Comparison of ENCODE assay signal across 1 mouse cellular context in genomic region chr11:99105981-99106726, GRCm38 (mm10).
A peak's percentile ranks its signal among the peaks of the same experiment; 100 is the strongest.
TF ChIP-seq lines count a peak whose summit lies in the region.

No protein-coding gene starts in this region.

TF ChIP-seq in MEL, 35 proteins besides CTCF, POLR2A, EP300 and RAD21 (continued from another document):
- 0 out of 2 replicates have a peak, but pooled peaks have one; percentile 11 for TF ChIP-seq JUND (IDR thresholded peaks at IDR 0.05; ENCODE audit: low read depth, low read length)
- no peak for TF ChIP-seq USF1 (IDR thresholded peaks at IDR 0.05; ENCODE audit: low read depth, low read length)
- no peak; the same call in 1 of the 2 replicates for TF ChIP-seq MXI1 (IDR thresholded peaks at IDR 0.05; ENCODE audit: low read depth, low read length)
- TF ChIP-seq KAT2A (conservative IDR thresholded peaks at IDR 0.05; ENCODE audit: low read depth, low read length) = no peak
- no peak for TF ChIP-seq ZC3H11A (IDR thresholded peaks at IDR 0.05; ENCODE audit: low read depth, low read length)
- TF ChIP-seq ELF1 (IDR thresholded peaks at IDR 0.05; ENCODE audit: low read depth, low read length) = peak; percentile 51; the same call in 1 of the 2 replicates
- TF ChIP-seq TCF12 (IDR thresholded peaks at IDR 0.05; ENCODE audit: low read depth, low read length) = no peak
- TF ChIP-seq TBP (IDR thresholded peaks at IDR 0.05; ENCODE audit: low read depth, low read length) = peak; percentile 49; the same call in 1 of the 2 replicates
- peak; percentile 47; the same call in 1 of the 2 replicates for TF ChIP-seq ZMIZ1 (IDR thresholded peaks at IDR 0.05; ENCODE audit: low read depth, low read length)
- no peak for TF ChIP-seq TAL1 (IDR thresholded peaks at IDR 0.05; ENCODE audit: low read length)
- no peak for TF ChIP-seq POLR2AphosphoS5 (IDR thresholded peaks at IDR 0.05; ENCODE audit: borderline replicate concordance, low read depth, low read length)
- no peak for TF ChIP-seq CHD2 (IDR thresholded peaks at IDR 0.05; ENCODE audit: low read length)
- no peak for TF ChIP-seq MEF2A (IDR thresholded peaks at IDR 0.05; ENCODE audit: extremely low read depth, insufficient replicate concordance, low read depth, low read length, poor library complexity, severe bottlenecking)
